Mouse (Mus musculus) kidney, adult 2 months (tissue): Measurements from ENCODE around the gene Ddx20.

ENCODE experiments used
- CTCF ChIP-seq: fragments of 200-500 bp; conservative IDR thresholded peaks from 2 replicates; pipeline ENCODE4 v1.5.1; 2011; ENCODE audit warnings: low read depth, mild to moderate bottlenecking, control low read depth, low read length, moderate library complexity, mixed read lengths; ENCODE audit not compliant: insufficient read depth, insufficient read length
- POLR2A ChIP-seq: fragments of 200-500 bp; IDR thresholded peaks from one replicate; pipeline ENCODE4 v1.6.1; 2011; ENCODE audit warnings: low read depth, low read length, control low read depth

- TF ChIP-seq CTCF (no peak), POLR2A (no peak)
Measured at GRCm38 (mm10) chr3:105711741-105712140, 24.4 kb upstream of the Ddx20 start.
